Mouse (Mus musculus): ENCODE data around the gene Gucd1. TPM values are rescaled to one million over a fixed set of nuclear protein-coding genes. Genes with fewer than 3 reads are reported as not detected.
A peak's percentile ranks its signal among the peaks of the same experiment; 100 is the strongest.
"Not testable (repeated sequence)": the region's sequence is repeated elsewhere in the genome, so short reads cannot be mapped to it uniquely, and the experiment has no call there.

Gucd1 gene
- polyA plus RNA-seq, 1 experiment from 2014 or later, result 24.9 TPM

DNA sequence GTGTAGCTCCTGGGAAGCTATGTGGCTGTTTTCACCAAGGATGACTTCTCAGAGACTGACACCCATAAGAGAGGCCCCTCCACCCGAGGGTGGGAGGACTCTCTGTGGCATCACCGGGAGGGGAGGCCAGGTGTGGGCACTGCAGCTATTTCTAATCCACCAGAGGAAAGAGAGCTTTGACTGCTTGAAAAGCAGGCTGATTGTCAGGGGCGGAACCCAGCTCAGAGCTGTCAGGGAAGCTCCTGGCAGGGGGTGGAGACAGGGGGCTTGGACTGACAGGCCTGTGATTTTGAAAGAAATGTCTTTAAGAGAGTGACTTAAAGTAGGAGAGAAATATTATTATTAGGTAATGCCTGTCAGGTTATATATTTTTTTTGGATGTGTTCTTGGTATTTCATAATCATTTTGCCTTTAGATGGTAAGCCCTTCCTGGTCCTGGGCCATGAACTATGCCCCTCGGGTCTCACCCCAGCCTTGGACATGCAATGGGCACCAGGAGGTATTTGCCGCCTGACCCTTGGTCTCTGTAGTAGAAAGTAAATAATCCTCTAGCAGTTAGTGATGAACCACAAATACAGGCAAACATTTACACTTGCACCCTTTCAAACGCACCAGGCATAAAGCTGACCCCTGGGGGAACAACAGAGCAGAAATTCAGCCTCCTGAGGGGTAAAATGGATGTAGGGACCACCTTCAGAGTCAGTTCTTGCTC lies 42.5 kb downstream of the Gucd1 start:
- 43% methylated on average over 5 of the region's 6 CpGs for whole genome bisulfite sequencing
- not testable (repeated sequence) for H3K4me2 ChIP-seq (ENCODE audit: low read depth, low read length); H3K27ac ChIP-seq (ENCODE audit: low read length)

DNA sequence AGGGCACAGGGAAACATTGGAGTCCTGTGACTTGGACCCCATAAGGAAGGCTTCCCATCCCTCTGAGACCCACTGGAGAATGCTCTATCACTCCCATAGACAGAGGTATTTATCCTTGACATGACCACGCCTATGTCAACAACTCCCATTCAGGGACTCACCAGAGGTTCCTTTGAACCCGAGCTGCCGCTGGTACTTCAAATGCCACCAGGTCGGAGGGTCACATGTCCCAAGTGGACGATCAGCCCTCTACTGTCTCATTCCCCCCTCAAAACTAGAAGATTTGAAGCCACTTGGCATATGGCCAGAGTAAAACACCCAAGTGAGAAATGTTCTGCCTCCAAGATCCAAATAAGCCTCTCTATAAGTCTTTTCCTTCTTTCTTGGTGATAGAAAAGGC lies 43.2 kb downstream of the Gucd1 start:
- Histone ChIP-seq H3K4me1 (replicated peaks; ENCODE audit: control insufficient read depth, insufficient read depth, low read length) (peaks cover 11% of the 10 kb centered on the region), H3K27me3 (ENCODE audit: control insufficient read depth, insufficient read depth, low read depth, low read length) (no peaks in the 10 kb centered on the region), H3K4me2 (ENCODE audit: low read depth, low read length) (no peak overlapping the region), H3K27ac (ENCODE audit: low read length) (no peak overlapping the region), H3K9me3 (ENCODE audit: control insufficient read depth, low read length) (no peaks in the 10 kb centered on the region), H3K4me3 (ENCODE audit: low read length) (no peak overlapping the region), H3K36me3 (ENCODE audit: control insufficient read depth, insufficient read depth, low read length) (no peaks in the 10 kb centered on the region), H3K9ac (ENCODE audit: low read length) (no peak overlapping the region)
- WGBS, result 19% methylated on average over 5 of the region's 5 CpGs
- ATAC-seq (ENCODE audit: low read depth), result no peak

More for the DNA sequence above, 42.5 kb downstream of the Gucd1 start:
- not testable (repeated sequence) for H3K4me3 ChIP-seq (ENCODE audit: low read length); H3K36me3 ChIP-seq (ENCODE audit: control insufficient read depth, insufficient read depth, low read length); H3K9me3 ChIP-seq (ENCODE audit: control insufficient read depth, low read length); H3K27me3 ChIP-seq (ENCODE audit: control insufficient read depth, insufficient read depth, low read depth, low read length); H3K9ac ChIP-seq (ENCODE audit: low read length); ATAC-seq (ENCODE audit: low read depth)
- H3K4me1 ChIP-seq (replicated peaks; ENCODE audit: control insufficient read depth, insufficient read depth, low read length), result peaks cover 11% of the 10 kb centered on the region

DNA sequence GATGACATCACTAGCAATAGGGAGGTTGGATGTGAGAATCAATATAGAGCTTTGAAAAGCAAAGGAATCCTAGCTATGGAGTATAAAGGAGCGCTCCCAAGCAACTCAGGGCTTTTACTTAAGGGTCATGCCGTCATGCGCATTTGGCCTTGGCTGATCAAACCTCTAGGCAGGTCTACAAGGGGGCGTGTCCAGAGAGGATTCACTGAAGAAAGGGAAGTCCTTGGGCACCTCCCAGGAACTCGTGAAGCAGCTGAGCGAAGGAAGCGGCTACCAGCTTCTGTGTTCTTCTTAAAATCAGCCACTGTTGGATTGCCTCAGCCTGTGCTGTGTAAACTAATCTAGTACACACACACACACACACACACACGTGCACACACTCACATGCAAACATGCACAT lies 44.4 kb downstream of the Gucd1 start:
- no peak overlapping the region for H3K4me3 ChIP-seq (ENCODE audit: low read length)
- no peaks in the 10 kb centered on the region for H3K9me3 ChIP-seq (ENCODE audit: control insufficient read depth, low read length)
- ATAC-seq (ENCODE audit: low read depth), result no peak
- no peak overlapping the region for H3K27ac ChIP-seq (ENCODE audit: low read length)
- no peaks in the 10 kb centered on the region for H3K36me3 ChIP-seq (ENCODE audit: control insufficient read depth, insufficient read depth, low read length)
- H3K9ac ChIP-seq (ENCODE audit: low read length), result no peak overlapping the region
- H3K4me2 ChIP-seq (ENCODE audit: low read depth, low read length), result no peak overlapping the region
- H3K4me1 ChIP-seq (replicated peaks; ENCODE audit: control insufficient read depth, insufficient read depth, low read length), result peaks cover 11% of the 10 kb centered on the region
- WGBS, result 70% methylated on average over 8 of the region's 8 CpGs
- H3K27me3 ChIP-seq (ENCODE audit: control insufficient read depth, insufficient read depth, low read depth, low read length), result no peaks in the 10 kb centered on the region

DNA sequence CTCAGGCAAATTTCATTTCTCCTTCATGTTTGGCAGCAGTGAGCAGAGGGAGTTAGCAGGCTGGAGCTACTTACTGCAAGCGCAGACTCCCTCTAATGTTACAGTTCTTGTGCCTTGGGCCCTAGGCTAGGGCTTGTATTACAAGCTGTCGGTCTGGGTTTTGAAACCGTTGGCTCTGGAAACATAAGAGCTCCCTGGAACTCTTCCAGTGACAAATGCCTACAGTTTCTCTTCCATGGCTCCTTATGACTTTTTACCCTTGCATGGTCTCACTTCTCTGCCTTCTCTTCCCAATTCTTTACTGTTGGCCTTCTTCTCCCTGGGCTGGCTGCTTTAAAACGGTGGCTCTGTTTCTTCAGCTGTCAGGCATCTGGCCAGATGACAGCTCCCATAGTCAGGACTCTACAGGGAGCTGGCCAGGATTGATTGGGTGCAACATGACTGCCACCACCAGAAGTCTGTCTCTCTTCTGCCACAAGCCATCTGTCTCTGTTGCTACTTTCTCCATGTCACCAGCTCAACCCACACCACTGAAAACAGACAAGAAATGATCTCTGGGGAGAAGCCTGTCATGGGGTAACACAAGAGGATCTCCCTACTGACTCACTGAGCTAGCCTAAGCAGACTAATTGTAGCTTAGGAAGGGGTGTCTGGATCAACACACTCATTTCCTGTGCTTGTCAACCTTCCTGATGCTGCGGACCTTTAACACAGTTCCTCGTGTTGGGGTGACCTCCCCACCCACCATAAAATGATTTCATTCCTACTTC lies 51.8 kb downstream of the Gucd1 start:
- H3K4me2 ChIP-seq (ENCODE audit: low read depth, low read length), result no peak overlapping the region
- WGBS, result 18% methylated on average over 6 of the region's 6 CpGs
- H3K4me1 ChIP-seq (replicated peaks; ENCODE audit: control insufficient read depth, insufficient read depth, low read length), result peaks cover 21% of the 10 kb centered on the region
- H3K27me3 ChIP-seq (ENCODE audit: control insufficient read depth, insufficient read depth, low read depth, low read length), result no peaks in the 10 kb centered on the region
- H3K9me3 ChIP-seq (ENCODE audit: control insufficient read depth, low read length), result no peaks in the 10 kb centered on the region
- peak; percentile 96 for ATAC-seq (ENCODE audit: low read depth)
- peak overlapping the region; percentile 81 for H3K27ac ChIP-seq (ENCODE audit: low read length)
- no peak overlapping the region for H3K9ac ChIP-seq (ENCODE audit: low read length)
- no peaks in the 10 kb centered on the region for H3K36me3 ChIP-seq (ENCODE audit: control insufficient read depth, insufficient read depth, low read length)
- no peak overlapping the region for H3K4me3 ChIP-seq (ENCODE audit: low read length)

DNA sequence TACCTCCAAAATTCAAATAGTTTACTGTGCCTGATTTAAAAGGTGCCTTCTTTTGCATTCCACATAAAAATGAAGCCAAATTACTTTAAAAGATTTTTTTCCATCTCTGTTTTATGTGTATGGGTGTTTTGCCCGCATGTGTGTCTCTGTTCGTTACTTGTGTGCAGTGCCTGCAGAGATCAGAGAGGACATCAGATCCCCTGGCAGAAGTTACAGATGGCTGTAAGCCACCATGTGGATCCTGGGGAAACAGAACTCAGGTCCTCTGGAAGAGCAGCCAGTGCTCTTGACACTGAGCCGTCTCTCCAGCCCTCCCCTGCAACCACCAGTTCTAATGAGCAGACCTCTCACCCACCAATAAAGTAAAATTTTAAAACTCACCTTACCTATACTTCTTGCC lies 55.0 kb downstream of the Gucd1 start:
- Histone ChIP-seq H3K36me3 (ENCODE audit: control insufficient read depth, insufficient read depth, low read length) (no peaks in the 10 kb centered on the region), H3K9me3 (ENCODE audit: control insufficient read depth, low read length) (no peaks in the 10 kb centered on the region), H3K4me3 (ENCODE audit: low read length) (no peak overlapping the region), H3K27ac (ENCODE audit: low read length) (no peak overlapping the region), H3K27me3 (ENCODE audit: control insufficient read depth, insufficient read depth, low read depth, low read length) (no peaks in the 10 kb centered on the region), H3K4me2 (ENCODE audit: low read depth, low read length) (no peak overlapping the region), H3K4me1 (replicated peaks; ENCODE audit: control insufficient read depth, insufficient read depth, low read length) (peaks cover 21% of the 10 kb centered on the region), H3K9ac (ENCODE audit: low read length) (no peak overlapping the region)
- 85% methylated on average over 3 of the region's 3 CpGs for WGBS
- no peak for ATAC-seq (ENCODE audit: low read depth)

DNA sequence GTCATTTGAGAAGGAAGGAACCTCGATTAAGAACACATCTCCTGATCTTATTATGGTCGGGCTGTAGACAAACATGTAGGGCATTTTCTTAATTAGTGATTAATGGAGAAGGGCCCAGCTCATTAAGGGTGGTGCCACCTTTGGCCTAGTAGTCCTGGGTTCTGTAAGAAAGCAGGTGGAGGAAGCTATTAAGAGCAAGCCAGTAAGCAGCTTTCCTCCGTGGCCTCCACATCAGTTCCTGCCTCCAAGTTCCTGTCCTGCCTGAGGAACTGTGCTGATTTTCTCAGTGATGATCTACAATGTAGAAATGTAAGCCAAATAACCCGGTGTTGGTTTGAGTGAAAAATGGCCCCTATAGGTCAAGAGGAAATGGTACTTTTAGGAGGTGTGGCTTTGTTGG lies 59.4 kb downstream of the Gucd1 start:
- Histone ChIP-seq H3K27ac (ENCODE audit: low read length) (no peak overlapping the region), H3K4me3 (ENCODE audit: low read length) (no peak overlapping the region), H3K9me3 (ENCODE audit: control insufficient read depth, low read length) (no peaks in the 10 kb centered on the region), H3K27me3 (ENCODE audit: control insufficient read depth, insufficient read depth, low read depth, low read length) (no peaks in the 10 kb centered on the region), H3K9ac (ENCODE audit: low read length) (no peak overlapping the region), H3K4me1 (replicated peaks; ENCODE audit: control insufficient read depth, insufficient read depth, low read length) (peaks cover 7% of the 10 kb centered on the region), H3K36me3 (ENCODE audit: control insufficient read depth, insufficient read depth, low read length) (no peaks in the 10 kb centered on the region), H3K4me2 (ENCODE audit: low read depth, low read length) (no peak overlapping the region)
- ATAC-seq (ENCODE audit: low read depth), result no peak
- WGBS, result 75% methylated on average over 4 of the region's 4 CpGs

DNA sequence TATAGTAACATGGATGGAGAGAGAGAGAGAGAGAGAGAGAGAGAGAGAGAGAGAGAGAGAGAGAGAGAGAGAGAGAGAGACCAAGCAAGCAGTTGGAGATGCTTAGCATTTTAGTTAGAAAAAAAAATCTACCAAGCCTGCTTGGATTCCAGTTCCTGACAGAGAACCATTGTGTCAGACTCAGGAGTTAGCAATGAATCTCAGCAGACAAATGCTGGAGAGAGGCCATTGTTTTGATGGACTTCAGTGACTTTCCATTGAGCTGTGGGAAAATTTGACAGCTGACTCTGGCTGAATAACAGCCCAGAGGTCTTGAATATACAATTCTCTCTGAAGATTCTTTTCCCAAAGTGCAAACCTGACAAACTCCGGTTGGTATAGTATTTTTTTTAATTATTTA lies 59.9 kb downstream of the Gucd1 start:
- Histone ChIP-seq H3K4me3 (ENCODE audit: low read length) (no peak overlapping the region), H3K36me3 (ENCODE audit: control insufficient read depth, insufficient read depth, low read length) (no peaks in the 10 kb centered on the region), H3K4me2 (ENCODE audit: low read depth, low read length) (no peak overlapping the region), H3K9ac (ENCODE audit: low read length) (no peak overlapping the region), H3K27ac (ENCODE audit: low read length) (no peak overlapping the region), H3K4me1 (replicated peaks; ENCODE audit: control insufficient read depth, insufficient read depth, low read length) (peaks cover 7% of the 10 kb centered on the region), H3K27me3 (ENCODE audit: control insufficient read depth, insufficient read depth, low read depth, low read length) (no peaks in the 10 kb centered on the region), H3K9me3 (ENCODE audit: control insufficient read depth, low read length) (no peaks in the 10 kb centered on the region)
- WGBS, result 38% methylated on average over 1 of the region's 1 CpGs
- peak; percentile 34; the same call in 1 of the 2 replicates for ATAC-seq (ENCODE audit: low read depth)

DNA sequence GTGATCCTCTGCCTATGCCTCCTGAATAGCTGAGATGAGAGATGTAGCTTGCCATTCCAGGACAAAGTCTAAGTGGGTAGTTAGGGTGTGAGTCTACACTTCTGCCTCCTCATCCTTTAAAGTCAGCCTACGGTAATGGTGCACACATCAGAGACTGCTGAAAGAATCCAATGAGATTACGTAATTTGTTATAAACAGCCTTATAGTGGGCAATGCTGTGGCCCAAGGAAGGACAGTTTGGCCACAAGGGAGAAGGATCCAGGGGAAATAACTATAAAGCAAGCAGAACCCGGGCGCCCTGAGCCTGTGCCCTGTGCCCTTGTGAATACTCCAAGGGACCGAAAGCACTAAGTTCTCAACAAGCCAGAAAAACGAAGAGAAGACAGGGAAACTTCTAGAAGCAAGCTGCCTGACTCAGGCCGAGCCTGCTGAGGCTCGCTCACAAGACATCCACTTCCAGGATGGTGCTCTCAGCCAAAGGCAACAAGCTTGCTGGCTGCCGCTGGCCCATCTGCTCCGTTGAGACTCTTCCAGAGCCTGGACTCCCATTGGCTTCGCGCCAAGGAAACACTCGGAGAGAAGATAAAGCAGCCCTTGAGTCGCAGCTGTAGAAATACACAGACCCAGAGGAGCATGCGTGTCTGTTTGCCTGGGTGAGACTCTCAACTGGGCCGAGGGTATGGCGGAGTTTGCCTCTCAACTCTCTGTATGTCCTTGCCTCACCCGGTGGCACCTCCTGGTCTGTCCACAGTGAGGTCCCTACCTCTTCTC lies 61.5 kb downstream of the Gucd1 start:
- H3K9ac ChIP-seq (ENCODE audit: low read length); H3K27me3 ChIP-seq (ENCODE audit: control insufficient read depth, insufficient read depth, low read depth, low read length); H3K36me3 ChIP-seq (ENCODE audit: control insufficient read depth, insufficient read depth, low read length); H3K9me3 ChIP-seq (ENCODE audit: control insufficient read depth, low read length); H3K4me2 ChIP-seq (ENCODE audit: low read depth, low read length); H3K4me3 ChIP-seq (ENCODE audit: low read length): not testable (repeated sequence)
- Histone ChIP-seq H3K27ac (ENCODE audit: low read length) (peak overlapping the region; percentile 59), H3K4me1 (replicated peaks; ENCODE audit: control insufficient read depth, insufficient read depth, low read length) (peaks cover 15% of the 10 kb centered on the region)
- 40% methylated on average over 11 of the region's 18 CpGs for WGBS
- ATAC-seq (ENCODE audit: low read depth), result peak; percentile 79
